Mouse (Mus musculus) CH12.LX (cell line): ENCODE measurements around the gene Olfr666. TPM values are rescaled to one million over a fixed set of nuclear protein-coding genes. Genes with fewer than 3 reads are reported as not detected.

Experiments used
- DNase-seq: peaks from one replicate; pipeline ENCODE4 v3.0.0-alpha.2; 2013; ENCODE audit errors: extremely low read depth
- H3K27ac ChIP-seq: 2 replicates; pipeline ENCODE4 v1.5.1; 2012; ENCODE audit warnings: low read depth, mild to moderate bottlenecking, control low read depth, moderate library complexity; ENCODE audit not compliant: insufficient read depth
- H3K27me3 ChIP-seq: replicated peaks from 2 replicates; pipeline ENCODE3; 2012; ENCODE audit warnings: inconsistent platforms
- H3K36me3 ChIP-seq, 2 experiments: replicated peaks in 1 of 2; 2 replicates each; pipeline versions ENCODE3 to v1.6.1; 2012; ENCODE audit warnings: inconsistent platforms in 1 of 2, low read length in 1 of 2, mild to moderate bottlenecking in 1 of 2, mixed read lengths in 1 of 2, moderate library complexity in 1 of 2; ENCODE audit not compliant: control insufficient read depth in 1 of 2, insufficient read depth in 1 of 2
- H3K4me1 ChIP-seq, 2 experiments: 2 replicates each; pipeline ENCODE4 v1.6.1; 2012; ENCODE audit warnings: inconsistent platforms in 1 of 2, moderate library complexity in 1 of 2; ENCODE audit not compliant: insufficient read depth in 2 of 2, control insufficient read depth in 1 of 2
- H3K4me2 ChIP-seq: 2 replicates; pipeline ENCODE4 v1.6.1; 2012; ENCODE audit warnings: low read depth, mild to moderate bottlenecking, control low read depth; ENCODE audit not compliant: poor library complexity, insufficient read depth, severe bottlenecking
- H3K4me3 ChIP-seq, 3 experiments: fragments of 150-350 bp in 1 of 3; sonication (generic) in 1 of 3; replicated peaks in 1 of 3; 2 replicates each; pipeline versions ENCODE3 to v1.5.1; 2011 to 2012; ENCODE audit warnings: low read depth in 2 of 3, low read length in 2 of 3, mild to moderate bottlenecking in 2 of 3, moderate library complexity in 2 of 3, control low read depth in 1 of 3, improper control_type of control experiment in 1 of 3, inconsistent platforms in 1 of 3, mixed read lengths in 1 of 3; ENCODE audit not compliant: poor library complexity in 1 of 3
- H3K79me2 ChIP-seq: replicated peaks from 2 replicates; pipeline ENCODE4 v1.6.1; 2012; ENCODE audit warnings: mild to moderate bottlenecking, moderate library complexity; ENCODE audit not compliant: control insufficient read depth, poor library complexity, insufficient read depth, severe bottlenecking; ENCODE audit errors: extremely low read depth
- H3K9ac ChIP-seq: 2 replicates; pipeline ENCODE4 v1.6.1; 2012; ENCODE audit warnings: low read depth, mild to moderate bottlenecking, control low read depth, moderate library complexity; ENCODE audit not compliant: insufficient read depth
- H3K9me3 ChIP-seq: replicated peaks from 2 replicates; pipeline ENCODE3; 2012; ENCODE audit warnings: low read length, inconsistent platforms, mixed read lengths
- CHD1 ChIP-seq: IDR thresholded peaks from 2 replicates; pipeline ENCODE4 v1.6.1; 2012; ENCODE audit warnings: low read depth, low read length, improper control_type of control experiment, inconsistent platforms
- CHD2 ChIP-seq: IDR thresholded peaks from 2 replicates; pipeline ENCODE4 v1.6.1; 2011; ENCODE audit warnings: low read length, improper control_type of control experiment
- CTCF ChIP-seq, 2 experiments: IDR thresholded peaks in 1 of 2; conservative IDR thresholded peaks in 1 of 2; 2 replicates each; pipeline ENCODE4 v1.5.1; 2011 to 2012; ENCODE audit warnings: low read depth in 2 of 2, low read length in 2 of 2, improper control_type of control experiment in 1 of 2, inconsistent platforms in 1 of 2, mild to moderate bottlenecking in 1 of 2, moderate library complexity in 1 of 2
- E2F4 ChIP-seq: IDR thresholded peaks from 2 replicates; pipeline ENCODE4 v1.6.1; 2011; ENCODE audit warnings: low read depth, low read length, improper control_type of control experiment; ENCODE audit not compliant: insufficient replicate concordance
- EP300 ChIP-seq: IDR thresholded peaks from 2 replicates; pipeline ENCODE4 v1.6.1; 2011; ENCODE audit warnings: low read length, improper control_type of control experiment
- ETS1 ChIP-seq: conservative IDR thresholded peaks from 2 replicates; pipeline ENCODE4 v1.6.1; 2012; ENCODE audit warnings: low read depth, mild to moderate bottlenecking, inconsistent platforms, low read length, improper control_type of control experiment, moderate library complexity
- IRF4 ChIP-seq: IDR thresholded peaks from 2 replicates; pipeline ENCODE4 v1.6.1; 2014; ENCODE audit warnings: low read depth, mild to moderate bottlenecking, inconsistent platforms, low read length, improper control_type of control experiment
- JUN ChIP-seq: IDR thresholded peaks from 2 replicates; pipeline ENCODE4 v1.6.1; 2011; ENCODE audit warnings: low read depth, mild to moderate bottlenecking, low read length, improper control_type of control experiment, moderate library complexity; ENCODE audit not compliant: insufficient read depth
- JUND ChIP-seq: conservative IDR thresholded peaks from 2 replicates; pipeline ENCODE4 v1.6.1; 2011; ENCODE audit warnings: low read depth, low read length, improper control_type of control experiment
- MAX ChIP-seq: IDR thresholded peaks from 2 replicates; pipeline ENCODE4 v1.6.1; 2011; ENCODE audit warnings: low read length, improper control_type of control experiment
- MAZ ChIP-seq: IDR thresholded peaks from 2 replicates; pipeline ENCODE4 v1.6.1; 2012; ENCODE audit warnings: low read depth, mild to moderate bottlenecking, inconsistent platforms, low read length, improper control_type of control experiment, moderate library complexity
- MYC ChIP-seq: IDR thresholded peaks from 2 replicates; pipeline ENCODE4 v1.6.1; 2011; ENCODE audit warnings: low read depth, mild to moderate bottlenecking, improper control_type of control experiment, low read length
- NRF1 ChIP-seq: IDR thresholded peaks from 2 replicates; pipeline ENCODE4 v1.6.1; 2014; ENCODE audit warnings: low read depth, mild to moderate bottlenecking, inconsistent platforms, low read length, improper control_type of control experiment, moderate library complexity
- POLR2AphosphoS2 ChIP-seq: IDR thresholded peaks from 2 replicates; pipeline ENCODE4 v1.6.1; 2011; ENCODE audit warnings: low read depth, low read length, improper control_type of control experiment
- RCOR1 ChIP-seq: conservative IDR thresholded peaks from 2 replicates; pipeline ENCODE4 v1.6.1; 2012; ENCODE audit warnings: low read depth, mild to moderate bottlenecking, inconsistent platforms, low read length, improper control_type of control experiment
- SIN3A ChIP-seq: IDR thresholded peaks from 2 replicates; pipeline ENCODE4 v1.6.1; 2012; ENCODE audit warnings: low read length, improper control_type of control experiment, inconsistent platforms
- SMC3 ChIP-seq: IDR thresholded peaks from 2 replicates; pipeline ENCODE4 v1.6.1; 2011; ENCODE audit warnings: low read depth, low read length, improper control_type of control experiment
- TBP ChIP-seq: conservative IDR thresholded peaks from 2 replicates; pipeline ENCODE4 v1.6.1; 2011; ENCODE audit warnings: low read depth, low read length, improper control_type of control experiment
- TCF12 ChIP-seq: IDR thresholded peaks from 2 replicates; pipeline ENCODE4 v1.6.1; 2014; ENCODE audit warnings: low read depth, mild to moderate bottlenecking, inconsistent platforms, low read length, improper control_type of control experiment
- UBTF ChIP-seq: IDR thresholded peaks from 2 replicates; pipeline ENCODE4 v1.6.1; 2012; ENCODE audit warnings: low read depth, mild to moderate bottlenecking, inconsistent platforms, low read length, improper control_type of control experiment, moderate library complexity
- USF2 ChIP-seq: conservative IDR thresholded peaks from 2 replicates; pipeline ENCODE4 v1.6.1; 2011; ENCODE audit warnings: low read depth, low read length, improper control_type of control experiment
- ZMIZ1 ChIP-seq: IDR thresholded peaks from 2 replicates; pipeline ENCODE4 v1.6.1; 2012; ENCODE audit warnings: low read depth, mild to moderate bottlenecking, inconsistent platforms, low read length, improper control_type of control experiment
- dilution Hi-C: fragments of 300-500 bp; cut with MboI; formaldehyde crosslinking; loops from 2 replicates; pipeline ENCODE4 v1.14.3; 2020; ENCODE audit warnings: low sequenced_read_pairs; ENCODE audit not compliant: extremely low pct_unique_long_range_greater_than_20kb, extremely low pct_ligation_motif_present
- in situ Hi-C: fragments of 300-500 bp; cut with MboI; formaldehyde crosslinking; loops from 3 replicates; pipeline ENCODE4 v1.14.3; 2019; ENCODE audit warnings: low sequenced_read_pairs, low pct_ligation_motif_present, low pct_unique_long_range_greater_than_20kb, mixed read lengths
- polyA plus RNA-seq: library from polyadenylated mRNA; unstranded; fragments of >175 nt; gene quantifications from 2 replicates; pipeline ENCODE4 v1.2.1, GENCODE M21; 2012; ENCODE audit warnings: low read depth; ENCODE audit not compliant: insufficient read length
- total RNA-seq, 2 experiments: library from RNA; depleted of rRNA; stranded (reverse); fragments of 300-350 nt in 1 of 2; fragments of >200 nt in 1 of 2; gene quantifications; 2 replicates each; pipeline ENCODE4 v1.2.3; 2012 to 2014

Gene Olfr666
- total and polyA plus RNA-seq, 3 experiments, result not detected

GRCm38 (mm10) chr7:104843731-104844287, 51.9 kb downstream of the Olfr666 start:
- no peak overlapping the region for H3K4me2 ChIP-seq
- dilution Hi-C loops (no loop called here), in situ Hi-C loops (no loop called here)
- no peak overlapping the region for H3K4me3 ChIP-seq
- H3K27me3 ChIP-seq, result no peaks in the 10 kb centered on the region
- peak; percentile 17 for DNase-seq
- no peaks in the 10 kb centered on the region for H3K79me2 ChIP-seq
- H3K9me3 ChIP-seq, result no peaks in the 10 kb centered on the region
- no peaks in the 10 kb centered on the region for H3K4me1 ChIP-seq
- no peak overlapping the region for H3K9ac ChIP-seq
- H3K27ac ChIP-seq, result no peak overlapping the region
- H3K36me3 ChIP-seq, result no peaks in the 10 kb centered on the region
- TF ChIP-seq MYC, result no peak
- TF ChIP-seq MAZ, result no peak
- TF ChIP-seq USF2, result no peak
- TF ChIP-seq IRF4, result no peak
- peak; percentile 47; the same call in 1 of the 2 replicates for TF ChIP-seq EP300
- peak; percentile 23; the same call in 1 of the 2 replicates for TF ChIP-seq ETS1
- TF ChIP-seq JUN, result peak; percentile 9; the same call in 1 of the 2 replicates
- TF ChIP-seq UBTF, result no peak
- TF ChIP-seq, all 38 proteins: peak for 3

- Histone ChIP-seq H3K4me3 (no peak within 1 kb of the TSS), H3K79me2 (no peaks in the 10 kb centered on the region), H3K9me3 (no peaks in the 10 kb centered on the region), H3K36me3 (no peaks in the 10 kb centered on the region), H3K4me1 (no peaks in the 10 kb centered on the region), H3K27ac (no peak within 1 kb of the TSS), H3K4me2 (no peak within 1 kb of the TSS), H3K9ac (no peak within 1 kb of the TSS), H3K27me3 (no peaks in the 10 kb centered on the region)
- TF ChIP-seq E2F4 (no peak), SMC3 (no peak), MYC (no peak), JUN (no peak), USF2 (no peak), ETS1 (no peak), RCOR1 (no peak), JUND (no peak), CHD2 (no peak), CHD1 (no peak), EP300 (no peak), TCF12 (no peak), POLR2AphosphoS2 (no peak), TBP (no peak), SIN3A (no peak), MAX (no peak), CTCF (conservative IDR thresholded peaks at IDR 0.05 in 1 of 2, IDR thresholded peaks at IDR 0.05 in 1 of 2; ENCODE audit: low read depth in 2 of 2, low read length in 2 of 2) (no peak), IRF4 (no peak), NRF1 (no peak), ZMIZ1 (no peak)
- no peak for DNase-seq
- dilution Hi-C loops, result no loop called here
- in situ Hi-C loops, result no loop called here
Measured at GRCm38 (mm10) chr7:104842503-104842902, 53.2 kb downstream of the Olfr666 start, which contains the start of gene Usp17lb. Usp17lb (minus strand) TSS chr7:104842603.
